Mouse (Mus musculus) heart, postnatal 0 days (tissue): Measurements from ENCODE around the gene Creb3l4. TPM values are rescaled to one million over a fixed set of nuclear protein-coding genes. Genes with fewer than 3 reads are reported as not detected.
A peak's percentile ranks its signal among the peaks of the same experiment; 100 is the strongest.

ENCODE experiments used
- ATAC-seq: fragments of 200-750 bp; cut with Nextera tagmentation; 2 replicates; pipeline ENCODE4 v1.8.0; 2017; ENCODE audit warnings: low read depth, moderate number of reproducible peaks, moderate library complexity; ENCODE audit not compliant: insufficient read depth
- DNase-seq: peaks from one replicate; pipeline ENCODE4 v3.0.0-alpha.2; 2016; ENCODE audit warnings: low spot score
- H3K27ac ChIP-seq: fragments of 300-500 bp; sonication (generic); 2 replicates; pipeline ENCODE4 v1.5.1; 2014; ENCODE audit warnings: low read depth, mild to moderate bottlenecking
- H3K27me3 ChIP-seq: fragments of 300-500 bp; sonication (generic); 2 replicates; pipeline ENCODE4 v1.6.1; 2014; ENCODE audit warnings: low read length, mixed read lengths; ENCODE audit not compliant: control insufficient read depth, insufficient read depth
- H3K36me3 ChIP-seq: fragments of 300-500 bp; sonication (generic); replicated peaks from 2 replicates; pipeline ENCODE4 v1.6.1; 2014; ENCODE audit warnings: low read length, mixed read lengths; ENCODE audit not compliant: control insufficient read depth, insufficient read depth
- H3K4me1 ChIP-seq: fragments of 300-500 bp; sonication (generic); 2 replicates; pipeline ENCODE4 v1.6.1; 2014; ENCODE audit warnings: antibody characterized with exemption; ENCODE audit not compliant: control insufficient read depth, insufficient read depth
- H3K4me2 ChIP-seq: fragments of 300-500 bp; sonication (generic); 2 replicates; pipeline ENCODE4 v1.6.1; 2014; ENCODE audit warnings: low read depth, mild to moderate bottlenecking, low read length, moderate library complexity
- H3K4me3 ChIP-seq: fragments of 300-500 bp; sonication (generic); 2 replicates; pipeline ENCODE4 v1.5.1; 2014; ENCODE audit warnings: low read depth, low read length
- H3K9ac ChIP-seq: fragments of 300-500 bp; sonication (generic); replicated peaks from 2 replicates; pipeline ENCODE4 v1.6.1; 2014; ENCODE audit warnings: low read depth, low read length, mixed read lengths
- H3K9me3 ChIP-seq: fragments of 300-500 bp; sonication (generic); replicated peaks from 2 replicates; pipeline ENCODE4 v1.6.1; 2016; ENCODE audit warnings: low read length; ENCODE audit not compliant: control insufficient read depth
- CTCF ChIP-seq: IDR thresholded peaks from 2 replicates; pipeline ENCODE4 v1.5.1; 2016; ENCODE audit warnings: antibody characterized with exemption, control low read depth, low read depth
- EP300 ChIP-seq: IDR thresholded peaks from 2 replicates; pipeline ENCODE4 v1.6.1; 2016; ENCODE audit warnings: antibody characterized with exemption, low read depth
- WGBS: fragments of 180-500 bp; shearing (Covaris S2); extraction: QIAGEN DNeasy Blood & Tissue Kit; methylation state at CpG from one replicate; pipeline ENCODE4 v1.1.7; 2014; 5-methylcytosine and 5-hydroxymethylcytosine counted together
- polyA plus RNA-seq: library from polyadenylated mRNA; unstranded; fragments of >200 nt; fragmentation: Nextera tagmentation; extraction: Ambion mirVana; gene quantifications from 2 replicates; pipeline ENCODE4 v1.2.1, GENCODE M21; 2015
- total RNA-seq: library from RNA; depleted of rRNA; stranded (reverse); fragments of >200 nt; gene quantifications from 2 replicates; pipeline ENCODE4 v1.2.3, GENCODE M21; 2014; ENCODE audit warnings: low replicate concordance

Gene Creb3l4
- total and polyA plus RNA-seq, 2 experiments from 2014 or later = 1.2 TPM; not detected in 1

- H3K4me2 ChIP-seq = no peak overlapping the region
- ATAC-seq (no peak), DNase-seq (no peak)
- H3K36me3 ChIP-seq = peaks cover 47% of the 10 kb centered on the region
- no peak overlapping the region for H3K4me3 ChIP-seq
- no peaks in the 10 kb centered on the region for H3K27me3 ChIP-seq
- 95% methylated on average over 11 of the region's 11 CpGs for WGBS
- H3K27ac ChIP-seq = no peak overlapping the region
- TF ChIP-seq CTCF (no peak), EP300 (no peak)
- no peak overlapping the region for H3K9ac ChIP-seq
- peaks cover 10% of the 10 kb centered on the region for H3K4me1 ChIP-seq
- H3K9me3 ChIP-seq = no peaks in the 10 kb centered on the region
Measured at GRCm38 (mm10) chr3:90268190-90268589, 24.9 kb upstream of the Creb3l4 start.

DNA sequence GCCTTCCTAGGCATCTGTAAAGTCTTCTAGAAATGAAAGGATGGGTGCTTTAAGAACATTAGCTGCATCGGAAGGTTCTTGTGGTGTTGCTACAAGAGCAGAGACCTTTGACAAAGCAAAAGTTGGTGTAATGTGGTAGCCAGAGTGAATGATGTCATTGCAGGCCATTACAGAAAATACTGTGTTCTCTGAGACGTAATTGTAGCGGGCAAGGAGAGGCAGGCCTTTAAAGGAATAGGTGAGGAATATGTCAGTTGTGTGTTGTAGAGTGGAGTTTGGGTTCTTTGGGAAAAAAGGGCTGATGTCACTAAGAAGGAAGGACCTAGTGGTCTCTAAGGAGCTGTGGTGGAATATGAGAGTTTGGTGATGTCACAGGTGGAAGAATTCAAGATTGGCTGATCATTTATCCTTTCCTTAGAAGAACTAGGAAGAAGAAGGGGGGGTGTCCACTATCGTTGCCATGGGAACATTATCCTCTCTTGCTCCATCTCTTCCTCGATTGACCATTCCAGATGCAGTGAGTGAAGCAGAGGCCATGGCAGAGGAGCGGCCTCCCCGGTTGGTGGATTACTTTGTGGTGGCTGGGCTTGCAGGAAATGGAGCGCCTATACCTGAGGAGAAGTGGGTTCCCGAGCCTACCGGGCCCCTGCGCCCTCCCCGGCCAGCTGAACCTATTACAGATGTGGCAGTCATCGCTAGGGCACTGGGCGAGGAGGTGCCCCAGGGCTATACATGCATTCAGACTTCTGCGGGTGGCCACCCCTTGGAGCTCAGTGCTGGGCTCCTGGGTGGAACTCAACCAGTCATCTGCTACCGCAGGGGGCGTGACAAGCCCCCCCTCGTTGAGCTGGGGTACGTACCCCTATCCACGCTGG lies 23.8 kb upstream of the Creb3l4 start:
- Histone ChIP-seq H3K27ac (peak overlapping the region; percentile 95), H3K4me3 (peak overlapping the region; percentile 88), H3K27me3 (no peaks in the 10 kb centered on the region), H3K36me3 (peaks cover 47% of the 10 kb centered on the region), H3K4me1 (peaks cover 10% of the 10 kb centered on the region), H3K4me2 (peak overlapping the region; percentile 77), H3K9ac (peak overlapping the region; percentile 89; the same call in 1 of the 2 replicates), H3K9me3 (no peaks in the 10 kb centered on the region)
- no peak for DNase-seq
- ATAC-seq = no peak
- WGBS = 89% methylated on average over 20 of the region's 20 CpGs
- TF ChIP-seq CTCF (no peak), EP300 (no peak)

GRCm38 (mm10) chr3:90265932-90266741 lies 22.8 kb upstream of the Creb3l4 start:
- Histone ChIP-seq H3K9me3 (no peaks in the 10 kb centered on the region), H3K27ac (peak overlapping the region; percentile 95), H3K9ac (peak overlapping the region; percentile 89), H3K4me2 (peak overlapping the region; percentile 77), H3K4me1 (peaks cover 10% of the 10 kb centered on the region), H3K36me3 (peaks cover 47% of the 10 kb centered on the region), H3K4me3 (peak overlapping the region; percentile 88), H3K27me3 (no peaks in the 10 kb centered on the region)
- 12% methylated on average over 14 of the region's 16 CpGs for WGBS
- DNase-seq (peak; percentile 85), ATAC-seq (peak; percentile 67)
- no peak for TF ChIP-seq CTCF
- TF ChIP-seq EP300 = 0 out of 2 replicates have a peak, but pooled peaks have one; percentile 23

- TF ChIP-seq EP300 (0 out of 2 replicates have a peak, but pooled peaks have one; percentile 68), CTCF (peak; percentile 92)
- ATAC-seq = peak; percentile 87
- no peaks in the 10 kb centered on the region for H3K27me3 ChIP-seq
- peak within 1 kb of the TSS; percentile 89 for H3K9ac ChIP-seq
- H3K9me3 ChIP-seq = no peaks in the 10 kb centered on the region
- H3K4me2 ChIP-seq = peak within 1 kb of the TSS; percentile 77
- peak; percentile 88 for DNase-seq
- WGBS = 0% methylated on average over 53 of the region's 87 CpGs
- peaks cover 10% of the 10 kb centered on the region for H3K4me1 ChIP-seq
- peak within 1 kb of the TSS; percentile 88 for H3K4me3 ChIP-seq
- H3K27ac ChIP-seq = peak within 1 kb of the TSS; percentile 95
- peaks cover 47% of the 10 kb centered on the region for H3K36me3 ChIP-seq
Measured at GRCm38 (mm10) chr3:90265034-90265931, 22.0 kb upstream of the Creb3l4 start, which contains the start of gene Dennd4b. Dennd4b (plus strand) TSS chr3:90265185.

DNA sequence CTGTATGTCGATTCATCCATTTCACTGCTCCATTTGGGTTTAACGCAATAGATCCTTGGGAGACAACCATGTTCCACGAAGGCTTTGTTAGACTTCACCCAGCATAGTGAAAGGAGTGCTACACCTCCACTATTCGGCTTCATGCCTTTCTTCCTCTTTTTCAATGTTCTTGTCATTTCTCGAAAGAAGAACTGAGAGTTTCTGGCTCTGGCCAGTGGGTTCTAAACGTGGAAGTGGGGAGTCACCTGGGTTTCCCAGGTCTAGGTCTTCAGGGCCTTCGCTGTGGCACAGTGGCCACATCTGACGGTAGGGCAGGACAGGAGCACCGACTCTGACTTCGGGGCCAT lies 21.3 kb upstream of the Creb3l4 start:
- DNase-seq (no peak), ATAC-seq (no peak)
- Histone ChIP-seq H3K4me2 (peak overlapping the region; percentile 77), H3K4me1 (peaks cover 10% of the 10 kb centered on the region), H3K36me3 (peaks cover 52% of the 10 kb centered on the region), H3K27ac (peak overlapping the region; percentile 95), H3K4me3 (peak overlapping the region; percentile 88), H3K9me3 (no peaks in the 10 kb centered on the region), H3K9ac (no peak overlapping the region), H3K27me3 (no peaks in the 10 kb centered on the region)
- TF ChIP-seq EP300 (no peak), CTCF (no peak)
- WGBS = 34% methylated on average over 10 of the region's 10 CpGs
